Mouse (Mus musculus) embryo, embryonic 10.5 days (tissue): ENCODE data around the gene Kantr.

Source experiments
- DNase-seq: peaks from one replicate; pipeline ENCODE4 v3.0.0-alpha.2; 2015; ENCODE audit warnings: low spot score

Kantr gene

GRCm38 (mm10) chrX:152279384-152279783 is 47.9 kb downstream of the Kantr start:
- no peak for DNase-seq

GRCm38 (mm10) chrX:152271189-152271588 is 56.1 kb downstream of the Kantr start:
- no peak for DNase-seq
